Comparison of ENCODE assay signal across 20 mouse cellular contexts in the genomic region with DNA sequence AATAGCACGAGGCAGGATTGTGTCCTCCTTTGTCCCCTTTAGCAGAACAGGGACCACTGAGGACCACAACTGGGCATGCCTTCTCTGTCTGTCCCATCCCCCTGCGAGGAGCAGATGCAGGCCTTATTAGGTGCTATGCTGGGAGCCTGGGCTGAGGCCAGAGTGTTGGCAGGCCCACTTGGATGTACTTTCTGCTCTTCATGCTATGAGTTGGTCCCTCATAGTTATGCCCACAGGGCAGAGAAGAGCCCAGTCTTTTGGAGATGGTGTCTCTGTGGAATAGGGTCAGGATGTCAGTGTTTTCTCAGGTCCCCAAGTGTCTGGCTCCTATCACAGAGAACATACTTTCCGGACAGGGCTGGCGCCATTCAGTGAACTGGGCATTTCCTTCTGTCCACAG. TPM values are rescaled to one million over a fixed set of nuclear protein-coding genes. Genes with fewer than 3 reads are reported as not detected.
DNase-seq lines count a peak whose midpoint lies in the region; ATAC-seq and TF ChIP-seq lines count a peak whose summit lies in the region.
"Had no signal": no experiment of that assay in that cellular context is flagged by ENCODE, and none has a peak within 500 bp of the region (broad histone marks: within the 10 kb centered on the region; RNA-seq: fewer than 3 reads in every experiment).

No protein-coding gene starts in this region.

- no peak for ATAC-seq in intestine, embryonic 15.5 days
- no peak for ATAC-seq in intestine, postnatal 0 days
- ATAC-seq in embryonic facial prominence, embryonic 14.5 days (ENCODE audit: low read depth), result no peak
- ATAC-seq in heart, embryonic 14.5 days (ENCODE audit: insufficient number of reproducible peaks, insufficient read depth, low FRiP score, low read depth), result no peak
- ATAC-seq: forebrain, embryonic 14.5 days had no signal

- WGBS in intestine, embryonic 15.5 days, result 68% methylated on average over 4 of the region's 4 CpGs
- 81% methylated on average over 4 of the region's 4 CpGs for WGBS in intestine, postnatal 0 days
- WGBS in embryonic facial prominence, embryonic 14.5 days, result 77% methylated on average over 4 of the region's 4 CpGs
- 33% methylated on average over 4 of the region's 4 CpGs for WGBS in heart, embryonic 14.5 days
- WGBS in small intestine, adult 2 months, result 90% methylated on average over 4 of the region's 4 CpGs
- WGBS in kidney, adult 2 months, result 78% methylated on average over 4 of the region's 4 CpGs

- H3K27ac ChIP-seq in intestine, embryonic 15.5 days, result peak overlapping the region; percentile 52
- no peak overlapping the region for H3K27ac ChIP-seq in intestine, postnatal 0 days (ENCODE audit: low read depth, low read length)
- 0 out of 2 replicates have a peak overlapping the region, but pooled peaks have one; percentile 83 for H3K27ac ChIP-seq in embryonic facial prominence, embryonic 14.5 days (replicated peaks; ENCODE audit: low read depth, low read length)
- H3K27ac ChIP-seq in heart, embryonic 14.5 days (replicated peaks in 1 of 2; ENCODE audit: control insufficient read depth in 1 of 2, insufficient read depth in 1 of 2, low read depth in 2 of 2, low read length in 2 of 2), result peak overlapping the region; percentile 82 to 93
- H3K27ac ChIP-seq in small intestine, adult 2 months (ENCODE audit: insufficient read depth, low read depth, low read length), result 0 out of 2 replicates have a peak overlapping the region, but pooled peaks have one; percentile 14
- H3K27ac ChIP-seq in kidney, adult 2 months (ENCODE audit: insufficient read depth, low read depth, low read length), result no peak overlapping the region
- H3K27ac ChIP-seq: hindbrain, embryonic 15.5 days; layer of hippocampus, adult 2 months; neural tube, embryonic 12.5 days had no signal

- H3K4me2 ChIP-seq in intestine, embryonic 15.5 days (replicated peaks), result no peak overlapping the region
- H3K4me2 ChIP-seq in intestine, postnatal 0 days (replicated peaks; ENCODE audit: low read depth), result no peak overlapping the region
- no peak overlapping the region for H3K4me2 ChIP-seq in embryonic facial prominence, embryonic 14.5 days (ENCODE audit: low read depth, low read length)
- no peak overlapping the region for H3K4me2 ChIP-seq in heart, embryonic 14.5 days (ENCODE audit: low read length)
- H3K4me2 ChIP-seq: neural tube, embryonic 12.5 days had no signal

- H3K4me1 ChIP-seq in intestine, embryonic 15.5 days (replicated peaks), result peaks cover 51% of the 10 kb centered on the region
- H3K4me1 ChIP-seq in intestine, postnatal 0 days (replicated peaks; ENCODE audit: control insufficient read depth, insufficient read depth, low read length), result 0 out of 2 replicates have a peak, but pooled peaks cover 2% of the 10 kb centered on the region
- H3K4me1 ChIP-seq in embryonic facial prominence, embryonic 14.5 days (ENCODE audit: control insufficient read depth, insufficient read depth, low read length), result peaks cover 30% of the 10 kb centered on the region
- peaks cover 45 to 48% of the 10 kb centered on the region in 2 experiments for H3K4me1 ChIP-seq in heart, embryonic 14.5 days (ENCODE audit: control insufficient read depth in 2 of 2, insufficient read depth in 2 of 2, low read length in 2 of 2)
- peaks cover 8% of the 10 kb centered on the region for H3K4me1 ChIP-seq in small intestine, adult 2 months (ENCODE audit: control insufficient read depth, insufficient read depth, insufficient read length, low read length)
- H3K4me1 ChIP-seq in kidney, adult 2 months (ENCODE audit: control insufficient read depth, insufficient read depth, low read length), result no peaks in the 10 kb centered on the region

- no peak for DNase-seq in embryonic facial prominence, embryonic 14.5 days (ENCODE audit: low spot score)
- no peak for DNase-seq in frontal cortex, postnatal 36 days (ENCODE audit: low spot score in 2 of 2)
- DNase-seq in kidney, adult 2 months, result no peak
- DNase-seq: adrenal gland, postnatal 36 days; cerebellum, postnatal 25 days; gastrocnemius, postnatal 25 days; lung, postnatal 4 days; midbrain, embryonic 14.5 days had no signal

- TF ChIP-seq CTCF in intestine, postnatal 0 days (IDR thresholded peaks at IDR 0.05; ENCODE audit: low read depth), result no peak
- no peak for TF ChIP-seq CTCF in small intestine, adult 2 months (IDR thresholded peaks at IDR 0.05; ENCODE audit: extremely low read depth, insufficient read length, insufficient replicate concordance, low read depth, low read length)
- no peak for TF ChIP-seq CTCF in kidney, adult 2 months (conservative IDR thresholded peaks at IDR 0.05; ENCODE audit: insufficient read depth, insufficient read length, low read depth, low read length)

- H3K27me3 ChIP-seq in intestine, embryonic 15.5 days (replicated peaks), result no peaks in the 10 kb centered on the region
- H3K27me3 ChIP-seq in intestine, postnatal 0 days (replicated peaks; ENCODE audit: control insufficient read depth, insufficient read depth, low read length), result no peaks in the 10 kb centered on the region
- H3K27me3 ChIP-seq in embryonic facial prominence, embryonic 14.5 days (replicated peaks; ENCODE audit: control insufficient read depth, insufficient read depth, low read length), result no peaks in the 10 kb centered on the region
- no peaks in the 10 kb centered on the region for H3K27me3 ChIP-seq in heart, embryonic 14.5 days (ENCODE audit: control insufficient read depth, insufficient read depth, low read length)
- H3K27me3 ChIP-seq in small intestine, adult 2 months (ENCODE audit: control insufficient read depth, insufficient read depth, low read length), result no peaks in the 10 kb centered on the region
- no peaks in the 10 kb centered on the region for H3K27me3 ChIP-seq in kidney, adult 2 months (replicated peaks; ENCODE audit: control insufficient read depth, insufficient read depth, low read length)
- H3K27me3 ChIP-seq: hindbrain, embryonic 15.5 days; neural tube, embryonic 12.5 days had no signal

- H3K9ac ChIP-seq in intestine, embryonic 15.5 days, result no peak overlapping the region
- no peak overlapping the region for H3K9ac ChIP-seq in intestine, postnatal 0 days (ENCODE audit: low read depth, low read length)
- H3K9ac ChIP-seq in embryonic facial prominence, embryonic 14.5 days (ENCODE audit: low read depth, low read length), result no peak overlapping the region
- H3K9ac ChIP-seq in heart, embryonic 14.5 days (ENCODE audit: low read length), result no peak overlapping the region
- H3K9ac ChIP-seq: hindbrain, embryonic 15.5 days; neural tube, embryonic 12.5 days had no signal

- no peak for TF ChIP-seq POLR2A in small intestine, adult 2 months (IDR thresholded peaks at IDR 0.05; ENCODE audit: low read depth, low read length)
- TF ChIP-seq POLR2A in kidney, adult 2 months (IDR thresholded peaks at IDR 0.05; ENCODE audit: low read depth, low read length), result no peak

- H3K36me3 ChIP-seq in intestine, embryonic 15.5 days, result no peaks in the 10 kb centered on the region
- no peaks in the 10 kb centered on the region for H3K36me3 ChIP-seq in intestine, postnatal 0 days (ENCODE audit: control insufficient read depth, insufficient read depth)
- H3K36me3 ChIP-seq in embryonic facial prominence, embryonic 14.5 days (ENCODE audit: control insufficient read depth, insufficient read depth, low read length), result no peaks in the 10 kb centered on the region
- H3K36me3 ChIP-seq in heart, embryonic 14.5 days (ENCODE audit: control insufficient read depth, insufficient read depth, low read length), result no peaks in the 10 kb centered on the region
- no peaks in the 10 kb centered on the region for H3K36me3 ChIP-seq in small intestine, adult 2 months (ENCODE audit: control insufficient read depth, insufficient read depth, low read length)
- no peaks in the 10 kb centered on the region for H3K36me3 ChIP-seq in kidney, adult 2 months (ENCODE audit: control insufficient read depth, insufficient read depth, low read length)
- H3K36me3 ChIP-seq: hindbrain, embryonic 15.5 days; neural tube, embryonic 12.5 days had no signal

- no peak overlapping the region for H3K4me3 ChIP-seq in intestine, embryonic 15.5 days (replicated peaks)
- H3K4me3 ChIP-seq in intestine, postnatal 0 days (ENCODE audit: low read depth, low read length), result no peak overlapping the region
- no peak overlapping the region for H3K4me3 ChIP-seq in embryonic facial prominence, embryonic 14.5 days (ENCODE audit: low read depth, low read length)
- no peak overlapping the region for H3K4me3 ChIP-seq in heart, embryonic 14.5 days (ENCODE audit: control insufficient read depth in 1 of 2, insufficient read depth in 1 of 2, low read depth in 1 of 2, low read length in 2 of 2)
- no peak overlapping the region for H3K4me3 ChIP-seq in small intestine, adult 2 months (ENCODE audit: low read depth, low read length)
- H3K4me3 ChIP-seq in kidney, adult 2 months (ENCODE audit: insufficient read depth, low read depth, low read length), result no peak overlapping the region
- H3K4me3 ChIP-seq: hindbrain, embryonic 15.5 days; layer of hippocampus, adult 2 months; neural tube, embryonic 12.5 days had no signal

- no peaks in the 10 kb centered on the region for H3K9me3 ChIP-seq in intestine, embryonic 15.5 days
- H3K9me3 ChIP-seq in intestine, postnatal 0 days (ENCODE audit: control insufficient read depth), result no peaks in the 10 kb centered on the region
- H3K9me3 ChIP-seq in embryonic facial prominence, embryonic 14.5 days (ENCODE audit: control insufficient read depth, low read length), result no peaks in the 10 kb centered on the region
- no peaks in the 10 kb centered on the region for H3K9me3 ChIP-seq in heart, embryonic 14.5 days (ENCODE audit: control insufficient read depth, low read length)
- H3K9me3 ChIP-seq: hindbrain, embryonic 15.5 days; neural tube, embryonic 12.5 days had no signal

RNA-seq across cellular contexts. Expression of gene Hspg2, which starts 1.6 kb away (rescaled TPM):
- 20.9 and 23.0 TPM in 2 replicates for polyA plus RNA-seq in intestine, embryonic 15.5 days (2015; fragmentation: Nextera tagmentation; extraction: Ambion mirVana)
- 16.3 and 16.4 TPM in 2 replicates for polyA plus RNA-seq in intestine, postnatal 0 days (2015; fragmentation: Nextera tagmentation; extraction: Ambion mirVana)
- 64.8 and 67.2 TPM in 2 replicates for polyA plus RNA-seq in embryonic facial prominence, embryonic 14.5 days (2014; fragmentation: Nextera tagmentation; extraction: Ambion mirVana)
- 67.5 and 68.3 TPM in 2 replicates for polyA plus RNA-seq in heart, embryonic 14.5 days (2014; fragmentation: Nextera tagmentation; extraction: Ambion mirVana)
- 38.2 and 40.5 TPM in 2 replicates for polyA plus RNA-seq in small intestine, adult 2 months (2012; rRNA removed)
- polyA plus RNA-seq in kidney, adult 2 months (2012; rRNA removed), result 29.7 and 34.7 TPM in 2 replicates

RNA-seq across cellular contexts. Expression of gene 1700013G24Rik, which starts 13.9 kb away (rescaled TPM):
- not detected in 2 replicates for polyA plus RNA-seq in intestine, embryonic 15.5 days (2015; fragmentation: Nextera tagmentation; extraction: Ambion mirVana)
- polyA plus RNA-seq in intestine, postnatal 0 days (2015; fragmentation: Nextera tagmentation; extraction: Ambion mirVana), result not detected in 2 replicates
- 0.17 and 0.46 TPM in 2 replicates for polyA plus RNA-seq in embryonic facial prominence, embryonic 14.5 days (2014; fragmentation: Nextera tagmentation; extraction: Ambion mirVana)
- polyA plus RNA-seq in heart, embryonic 14.5 days (2014; fragmentation: Nextera tagmentation; extraction: Ambion mirVana), result not detected in 2 replicates
- not detected in 2 replicates for polyA plus RNA-seq in small intestine, adult 2 months (2012; rRNA removed)
- polyA plus RNA-seq in kidney, adult 2 months (2012; rRNA removed), result 0.22 and 0.46 TPM in 2 replicates
- polyA plus RNA-seq: embryonic facial prominence, embryonic 11.5 days; forebrain, embryonic 14.5 days; hindbrain, embryonic 15.5 days; kidney, embryonic 14.5 days; liver, adult 2 months; midbrain, embryonic 14.5 days; neural tube, embryonic 12.5 days; spleen, adult 2 months had no signal

RNA-seq across cellular contexts. Expression of gene Cela3b, which starts 36.7 kb away (rescaled TPM):
- polyA plus RNA-seq in intestine, embryonic 15.5 days (2015; fragmentation: Nextera tagmentation; extraction: Ambion mirVana), result 74.8 and 281 TPM in 2 replicates
- 9.1 and 13.6 TPM in 2 replicates for polyA plus RNA-seq in intestine, postnatal 0 days (2015; fragmentation: Nextera tagmentation; extraction: Ambion mirVana)
- 0.30 and 0.56 TPM in 2 replicates for polyA plus RNA-seq in embryonic facial prominence, embryonic 14.5 days (2014; fragmentation: Nextera tagmentation; extraction: Ambion mirVana)
- not detected in 2 replicates for polyA plus RNA-seq in heart, embryonic 14.5 days (2014; fragmentation: Nextera tagmentation; extraction: Ambion mirVana)
- 42.4 and 23,172 TPM in 2 replicates for polyA plus RNA-seq in small intestine, adult 2 months (2012; rRNA removed)
- polyA plus RNA-seq in kidney, adult 2 months (2012; rRNA removed), result not detected in 2 replicates
- polyA plus RNA-seq: embryonic facial prominence, embryonic 11.5 days; forebrain, embryonic 14.5 days; hindbrain, embryonic 15.5 days; kidney, embryonic 14.5 days; midbrain, embryonic 14.5 days; neural tube, embryonic 12.5 days had no signal

RNA-seq across cellular contexts. Expression of gene Cela3a, which starts 57.4 kb away (rescaled TPM):
- not detected in 2 replicates for polyA plus RNA-seq in intestine, embryonic 15.5 days (2015; fragmentation: Nextera tagmentation; extraction: Ambion mirVana)
- not detected in 2 replicates for polyA plus RNA-seq in intestine, postnatal 0 days (2015; fragmentation: Nextera tagmentation; extraction: Ambion mirVana)
- not detected in 2 replicates for polyA plus RNA-seq in embryonic facial prominence, embryonic 14.5 days (2014; fragmentation: Nextera tagmentation; extraction: Ambion mirVana)
- polyA plus RNA-seq in heart, embryonic 14.5 days (2014; fragmentation: Nextera tagmentation; extraction: Ambion mirVana), result not detected in 2 replicates
- polyA plus RNA-seq in small intestine, adult 2 months (2012; rRNA removed), result 23.4 TPM in 1 of 2 replicates, not detected in the other
- polyA plus RNA-seq in kidney, adult 2 months (2012; rRNA removed), result not detected in 2 replicates
- polyA plus RNA-seq: embryonic facial prominence, embryonic 11.5 days; forebrain, embryonic 14.5 days; hindbrain, embryonic 15.5 days; kidney, embryonic 14.5 days; liver, adult 2 months; midbrain, embryonic 14.5 days; neural tube, embryonic 12.5 days had no signal

Comparison
In these comparisons a context has a peak if more than half of its experiments do, and no peak if none do; other contexts are left out.
1. H3K27ac ChIP-seq: peak in intestine, embryonic 15.5 days (single experiment), embryonic facial prominence, embryonic 14.5 days (single experiment), heart, embryonic 14.5 days (2 of 2) and small intestine, adult 2 months (single experiment); none in intestine, postnatal 0 days (single experiment) and kidney, adult 2 months (single experiment).